Mouse (Mus musculus) heart, postnatal 4 days (tissue): ENCODE measurements around the gene Ifi202b. TPM values are rescaled to one million over a fixed set of nuclear protein-coding genes. Genes with fewer than 3 reads are reported as not detected.
"Not testable (repeated sequence)": the region's sequence is repeated elsewhere in the genome, so short reads cannot be mapped to it uniquely, and the experiment has no call there.

Experiments
- DNase-seq: peaks from one replicate; pipeline ENCODE4 v3.0.0; 2021
- total RNA-seq, 2 experiments: library from RNA; stranded (reverse); gene quantifications; 2 replicates each; pipeline ENCODE4 v1.2.3; 2021

The Ifi202b gene
- total RNA-seq: not detected

- not testable (repeated sequence) for DNase-seq
Observed at GRCm38 (mm10) chr1:173982694-173983305, at the start of gene Ifi202b. TSS of gene Ifi202b (minus strand) at chr1:173982744.

- DNase-seq: no peak
Observed at GRCm38 (mm10) chr1:174031698-174032097, 49.2 kb upstream of the Ifi202b start, which contains the start of gene Ifi205. TSS of gene Ifi205 (minus strand) at chr1:174031810.

- DNase-seq: not testable (repeated sequence)
Observed at GRCm38 (mm10) chr1:174007050-174007449, 24.5 kb upstream of the Ifi202b start.

GRCm38 (mm10) chr1:174004352-174005109 is 22.0 kb upstream of the Ifi202b start:
- not testable (repeated sequence) for DNase-seq

- no peak for DNase-seq
Observed at GRCm38 (mm10) chr1:173995003-173995402, 12.5 kb upstream of the Ifi202b start.

GRCm38 (mm10) chr1:173981038-173981437 is 1.5 kb downstream of the Ifi202b start:
- not testable (repeated sequence) for DNase-seq

GRCm38 (mm10) chr1:173977622-173978021 is 4.9 kb downstream of the Ifi202b start:
- no peak for DNase-seq

GRCm38 (mm10) chr1:173973111-173973510 is 9.4 kb downstream of the Ifi202b start:
- no peak for DNase-seq

- not testable (repeated sequence) for DNase-seq
Observed at GRCm38 (mm10) chr1:173961491-173961890, 21.1 kb downstream of the Ifi202b start.

GRCm38 (mm10) chr1:173959998-173960397 is 22.5 kb downstream of the Ifi202b start:
- not testable (repeated sequence) for DNase-seq

- not testable (repeated sequence) for DNase-seq
Observed at GRCm38 (mm10) chr1:173955839-173956527, 26.6 kb downstream of the Ifi202b start.

- DNase-seq: no peak
Observed at GRCm38 (mm10) chr1:173955071-173955796, 27.3 kb downstream of the Ifi202b start.

GRCm38 (mm10) chr1:173953563-173953962 is 29.0 kb downstream of the Ifi202b start:
- DNase-seq: no peak

GRCm38 (mm10) chr1:173949044-173949443 is 33.5 kb downstream of the Ifi202b start:
- not testable (repeated sequence) for DNase-seq

GRCm38 (mm10) chr1:173942780-173943066 is 39.8 kb downstream of the Ifi202b start:
- DNase-seq: not testable (repeated sequence)

- DNase-seq: not testable (repeated sequence)
Observed at GRCm38 (mm10) chr1:173941924-173942779, 40.4 kb downstream of the Ifi202b start, which contains the start of the genes Mndal and Ifi203. TSS of gene Mndal (minus strand) at chr1:173942491. TSS of gene Ifi203 (minus strand) at chr1:173942672.

- DNase-seq: not testable (repeated sequence)
Observed at GRCm38 (mm10) chr1:173941522-173941921, 41.0 kb downstream of the Ifi202b start.

GRCm38 (mm10) chr1:173919279-173919678 is 63.3 kb downstream of the Ifi202b start:
- DNase-seq: not testable (repeated sequence)

GRCm38 (mm10) chr1:173914559-173914958 is 68.0 kb downstream of the Ifi202b start:
- DNase-seq: no peak

- DNase-seq: not testable (repeated sequence)
Observed at GRCm38 (mm10) chr1:173913256-173913791, 69.2 kb downstream of the Ifi202b start.
